Mouse (Mus musculus): ENCODE measurements around the gene Cx3cr1. TPM values are rescaled to one million over a fixed set of nuclear protein-coding genes. Genes with fewer than 3 reads are reported as not detected.
A peak's percentile ranks its signal among the peaks of the same experiment; 100 is the strongest.

The Cx3cr1 gene
- polyA plus RNA-seq, 1 experiment from 2014 or later: 7.0 TPM

DNA sequence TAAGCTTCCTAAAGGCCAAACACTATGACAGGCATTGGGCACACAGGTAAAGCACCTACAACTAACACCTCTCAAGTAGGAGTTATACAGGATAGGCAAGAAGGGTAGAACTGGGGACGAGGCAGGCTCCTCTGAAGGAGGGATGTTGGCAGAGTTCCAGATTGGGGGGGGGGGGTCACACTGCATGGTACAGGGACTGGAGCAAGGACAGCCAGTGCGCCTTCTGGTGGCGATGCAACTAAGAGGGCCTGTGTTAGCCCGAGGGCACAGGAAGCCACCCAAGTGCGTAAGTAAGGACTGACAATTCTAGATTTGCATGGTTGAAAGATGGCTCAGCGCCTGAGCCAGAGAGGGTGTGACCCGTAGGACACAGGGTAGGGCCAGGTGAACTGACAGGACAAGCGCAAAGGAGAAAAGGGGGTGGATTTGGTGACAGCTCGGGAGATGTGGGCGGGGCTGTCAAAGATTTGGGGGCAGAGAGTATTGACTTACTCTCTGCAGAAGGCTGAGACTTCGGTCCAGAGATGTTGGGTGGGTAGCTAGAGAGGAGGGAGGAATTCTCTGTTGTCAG, 87.4 kb downstream of the Cx3cr1 start:
- no peaks in the 10 kb centered on the region for H3K27me3 ChIP-seq (replicated peaks; ENCODE audit: control insufficient read depth, insufficient read depth, low read length)
- ATAC-seq (replicated peaks; ENCODE audit: low FRiP score) (peak; percentile 32), DNase-seq (ENCODE audit: low spot score) (peak; percentile 71)
- 3% methylated on average over 11 of the region's 11 CpGs for WGBS
- H3K4me2 ChIP-seq: peak overlapping the region; percentile 99
- no peaks in the 10 kb centered on the region for H3K36me3 ChIP-seq (ENCODE audit: control insufficient read depth, insufficient read depth, low read length)
- H3K9me3 ChIP-seq (ENCODE audit: control insufficient read depth, low read length): no peaks in the 10 kb centered on the region
- peak overlapping the region; percentile 55 for H3K9ac ChIP-seq (ENCODE audit: low read depth, low read length)
- peak overlapping the region; percentile 77 for H3K4me3 ChIP-seq (ENCODE audit: low read depth, low read length)
- peaks cover 66% of the 10 kb centered on the region for H3K4me1 ChIP-seq (replicated peaks; ENCODE audit: control insufficient read depth, insufficient read depth, low read length)
- peak overlapping the region; percentile 94 for H3K27ac ChIP-seq (ENCODE audit: low read depth, low read length)

DNA sequence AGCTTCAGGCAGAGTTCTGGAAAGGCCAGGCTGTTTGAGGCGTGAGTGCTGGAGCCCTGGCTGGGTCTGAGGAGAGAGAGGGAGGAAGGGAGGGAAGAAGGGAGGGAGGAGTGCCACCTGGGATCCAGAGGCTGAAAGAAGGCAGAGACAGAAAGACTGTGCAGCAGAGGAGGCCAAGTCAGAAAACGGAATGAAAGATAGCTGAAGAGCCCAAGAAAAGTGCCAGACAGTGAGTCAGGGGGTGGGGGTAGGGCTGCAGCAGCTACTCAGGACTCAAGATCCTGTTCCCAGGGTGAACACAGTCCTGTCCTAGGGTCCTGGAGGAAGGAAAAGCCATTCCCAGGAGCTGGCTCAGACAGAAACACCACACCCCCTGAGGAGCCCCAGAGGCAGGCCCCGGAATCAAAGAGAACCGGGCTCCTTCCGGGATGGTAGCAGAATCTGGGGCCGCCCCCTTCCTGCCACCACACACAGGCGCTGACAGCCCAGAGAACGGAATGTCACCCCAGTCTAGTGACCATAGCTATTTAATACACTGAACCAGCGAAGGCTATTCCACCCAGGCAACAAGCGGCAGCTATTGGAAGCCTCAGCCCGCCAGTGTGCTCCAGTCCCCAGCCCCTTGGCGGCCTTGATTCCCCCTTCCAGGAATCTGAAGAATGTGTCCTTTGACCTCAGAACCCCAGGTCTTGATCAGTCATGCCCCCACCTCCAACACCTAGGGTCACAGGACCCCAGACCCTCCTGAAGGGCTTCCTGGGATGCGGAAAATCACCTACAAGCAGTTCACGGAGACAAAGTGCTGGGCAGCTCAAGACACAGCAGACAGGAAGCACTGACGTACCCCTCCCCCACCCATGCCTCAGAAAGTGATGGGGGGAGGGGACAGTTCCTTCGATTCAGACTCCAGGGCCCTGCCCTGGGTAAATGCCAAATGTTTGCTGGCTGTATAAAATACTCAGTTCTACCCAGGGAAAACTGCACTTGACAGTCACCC, 88.2 kb downstream of the Cx3cr1 start:
- DNase-seq (ENCODE audit: low spot score) (peak; percentile 68), ATAC-seq (replicated peaks; ENCODE audit: low FRiP score) (peak; percentile 40)
- peak overlapping the region; percentile 99 for H3K4me2 ChIP-seq
- no peaks in the 10 kb centered on the region for H3K9me3 ChIP-seq (ENCODE audit: control insufficient read depth, low read length)
- 3% methylated on average over 16 of the region's 16 CpGs for WGBS
- no peaks in the 10 kb centered on the region for H3K27me3 ChIP-seq (replicated peaks; ENCODE audit: control insufficient read depth, insufficient read depth, low read length)
- no peaks in the 10 kb centered on the region for H3K36me3 ChIP-seq (ENCODE audit: control insufficient read depth, insufficient read depth, low read length)
- peaks cover 75% of the 10 kb centered on the region for H3K4me1 ChIP-seq (replicated peaks; ENCODE audit: control insufficient read depth, insufficient read depth, low read length)
- H3K9ac ChIP-seq (ENCODE audit: low read depth, low read length): peak overlapping the region; percentile 55
- H3K4me3 ChIP-seq (ENCODE audit: low read depth, low read length): peak overlapping the region; percentile 77
- peak overlapping the region; percentile 94 for H3K27ac ChIP-seq (ENCODE audit: low read depth, low read length)

DNA sequence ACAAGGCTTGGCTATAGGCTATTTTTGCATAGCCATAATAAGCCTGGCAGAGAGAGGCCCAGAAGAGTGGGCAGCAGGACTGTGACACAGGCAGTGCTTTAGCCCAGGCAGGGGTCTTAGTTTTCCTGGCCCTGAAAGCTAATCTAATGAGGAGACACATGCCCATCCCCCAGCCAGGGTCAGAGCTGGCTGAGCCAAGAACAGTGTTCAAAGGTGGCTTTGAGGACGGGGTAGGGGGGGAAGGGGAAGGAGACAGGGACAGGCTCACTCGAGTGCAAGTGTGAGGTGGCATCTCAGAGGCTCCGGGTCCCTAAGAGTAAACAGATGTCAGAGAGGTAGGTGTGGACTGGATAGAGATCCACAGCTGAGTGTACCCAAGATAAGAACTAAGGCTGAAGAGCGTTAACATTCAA, 88.9 kb downstream of the Cx3cr1 start:
- ATAC-seq (replicated peaks; ENCODE audit: low FRiP score) (no peak), DNase-seq (ENCODE audit: low spot score) (no peak)
- Histone ChIP-seq H3K27ac (ENCODE audit: low read depth, low read length) (peak overlapping the region; percentile 94), H3K4me2 (peak overlapping the region; percentile 99), H3K4me1 (replicated peaks; ENCODE audit: control insufficient read depth, insufficient read depth, low read length) (peaks cover 75% of the 10 kb centered on the region), H3K9ac (ENCODE audit: low read depth, low read length) (peak overlapping the region; percentile 55; the same call in 1 of the 2 replicates), H3K9me3 (ENCODE audit: control insufficient read depth, low read length) (no peaks in the 10 kb centered on the region), H3K4me3 (ENCODE audit: low read depth, low read length) (peak overlapping the region; percentile 77), H3K36me3 (ENCODE audit: control insufficient read depth, insufficient read depth, low read length) (no peaks in the 10 kb centered on the region), H3K27me3 (replicated peaks; ENCODE audit: control insufficient read depth, insufficient read depth, low read length) (no peaks in the 10 kb centered on the region)
- 6% methylated on average over 4 of the region's 4 CpGs for whole genome bisulfite sequencing

DNA sequence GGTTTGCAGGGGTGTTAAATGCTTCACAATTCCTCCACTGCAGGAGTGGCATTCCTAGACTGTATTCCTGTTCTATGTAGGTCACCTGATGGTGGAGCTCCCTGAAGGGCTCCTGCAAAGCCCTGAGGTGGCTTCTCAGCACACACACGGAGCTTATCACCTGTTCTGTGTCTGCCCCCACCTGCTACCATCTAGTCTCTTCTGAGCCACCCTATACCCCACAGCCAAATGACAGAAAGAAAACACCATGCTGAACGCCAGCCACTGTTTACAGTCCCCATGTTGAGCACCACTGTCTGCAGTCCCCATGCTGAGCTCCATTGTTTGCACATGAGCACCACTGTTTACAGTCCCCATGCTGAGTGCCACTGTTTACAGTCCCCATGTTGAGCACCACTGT, 89.9 kb downstream of the Cx3cr1 start:
- H3K4me2 ChIP-seq: no peak overlapping the region
- ATAC-seq (replicated peaks; ENCODE audit: low FRiP score): no peak
- peaks cover 72% of the 10 kb centered on the region for H3K4me1 ChIP-seq (replicated peaks; ENCODE audit: control insufficient read depth, insufficient read depth, low read length)
- no peak overlapping the region for H3K27ac ChIP-seq (ENCODE audit: low read depth, low read length)
- no peaks in the 10 kb centered on the region for H3K9me3 ChIP-seq (ENCODE audit: control insufficient read depth, low read length)
- no peak overlapping the region for H3K9ac ChIP-seq (ENCODE audit: low read depth, low read length)
- H3K27me3 ChIP-seq (replicated peaks; ENCODE audit: control insufficient read depth, insufficient read depth, low read length): no peaks in the 10 kb centered on the region
- no peak for DNase-seq (ENCODE audit: low spot score)
- 51% methylated on average over 2 of the region's 2 CpGs for WGBS
- H3K4me3 ChIP-seq (ENCODE audit: low read depth, low read length): no peak overlapping the region
- no peaks in the 10 kb centered on the region for H3K36me3 ChIP-seq (ENCODE audit: control insufficient read depth, insufficient read depth, low read length)

DNA sequence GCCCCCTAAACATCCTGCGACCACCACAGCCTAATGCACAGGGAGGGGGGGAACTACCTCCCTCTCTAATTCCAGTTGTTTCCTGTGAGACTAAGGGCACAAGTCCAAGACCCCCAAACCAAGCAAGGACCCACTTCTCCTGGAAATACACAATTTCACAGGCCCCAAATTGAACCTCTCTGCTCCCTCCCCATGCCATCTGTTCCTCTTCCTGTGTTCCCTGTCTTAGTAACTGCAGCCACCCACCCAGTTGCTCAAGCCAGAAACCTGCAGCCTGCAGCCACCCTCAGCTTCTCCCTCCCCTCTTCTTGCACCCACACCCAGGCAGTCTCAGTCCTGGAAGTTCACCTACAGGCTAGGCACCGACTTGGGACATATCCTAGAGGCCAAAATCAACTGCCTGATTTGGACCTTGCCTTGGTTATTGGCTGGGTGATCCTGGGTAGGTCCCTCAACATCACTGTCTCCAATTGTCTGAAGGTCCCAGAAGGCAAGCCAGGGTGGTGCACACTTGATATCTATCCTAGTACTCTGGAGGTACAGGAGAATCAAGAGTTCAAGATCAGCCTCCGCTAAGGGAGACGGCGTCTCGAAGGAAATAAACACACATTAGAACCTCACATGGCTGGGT, 90.8 kb downstream of the Cx3cr1 start:
- no peak for DNase-seq (ENCODE audit: low spot score)
- H3K9me3 ChIP-seq (ENCODE audit: control insufficient read depth, low read length): no peaks in the 10 kb centered on the region
- H3K9ac ChIP-seq (ENCODE audit: low read depth, low read length): no peak overlapping the region
- ATAC-seq (replicated peaks; ENCODE audit: low FRiP score): no peak
- no peaks in the 10 kb centered on the region for H3K36me3 ChIP-seq (ENCODE audit: control insufficient read depth, insufficient read depth, low read length)
- H3K27ac ChIP-seq (ENCODE audit: low read depth, low read length): no peak overlapping the region; the same call in 1 of the 2 replicates
- 80% methylated on average over 6 of the region's 6 CpGs for WGBS
- no peak overlapping the region for H3K4me2 ChIP-seq
- H3K27me3 ChIP-seq (replicated peaks; ENCODE audit: control insufficient read depth, insufficient read depth, low read length): no peaks in the 10 kb centered on the region
- H3K4me3 ChIP-seq (ENCODE audit: low read depth, low read length): no peak overlapping the region
- H3K4me1 ChIP-seq (replicated peaks; ENCODE audit: control insufficient read depth, insufficient read depth, low read length): peaks cover 64% of the 10 kb centered on the region

DNA sequence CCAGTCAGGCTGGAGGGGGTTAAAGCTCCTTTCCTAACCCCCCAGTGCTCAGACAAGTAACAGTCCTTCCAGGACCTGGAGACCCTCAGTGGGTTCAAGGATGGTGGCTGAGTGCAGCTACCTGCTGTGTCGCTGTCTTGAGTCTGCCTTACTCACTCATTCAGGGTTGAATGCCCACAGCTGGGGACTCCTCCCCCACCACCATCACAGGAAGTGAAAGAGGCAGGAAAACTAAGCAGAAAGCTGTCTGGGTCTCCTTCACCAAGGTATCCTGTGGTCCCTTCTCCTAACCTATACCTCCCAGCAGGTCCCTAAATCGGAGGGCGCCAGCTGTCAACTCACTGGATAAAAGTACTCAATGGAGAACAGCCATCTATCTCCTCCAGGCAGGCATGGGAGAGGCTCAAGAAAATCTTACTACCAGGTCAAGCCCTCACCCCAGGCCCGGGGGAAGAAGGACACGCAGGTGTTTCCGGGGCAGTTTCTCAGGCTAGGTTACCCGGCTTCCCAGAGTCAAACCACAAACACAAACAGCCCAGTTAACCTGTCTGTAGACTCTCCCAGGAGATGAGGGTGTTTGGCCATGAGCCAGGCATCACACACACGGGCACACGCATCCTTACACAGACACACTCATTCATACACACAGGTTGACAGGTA, 91.4 kb downstream of the Cx3cr1 start:
- H3K4me3 ChIP-seq (ENCODE audit: low read depth, low read length): no peak overlapping the region
- H3K9ac ChIP-seq (ENCODE audit: low read depth, low read length): no peak overlapping the region
- H3K27me3 ChIP-seq (replicated peaks; ENCODE audit: control insufficient read depth, insufficient read depth, low read length): no peaks in the 10 kb centered on the region
- H3K27ac ChIP-seq (ENCODE audit: low read depth, low read length): no peak overlapping the region; the same call in 1 of the 2 replicates
- H3K4me1 ChIP-seq (replicated peaks; ENCODE audit: control insufficient read depth, insufficient read depth, low read length): peaks cover 61% of the 10 kb centered on the region
- H3K4me2 ChIP-seq: peak overlapping the region; percentile 42
- 37% methylated on average over 9 of the region's 9 CpGs for WGBS
- no peak for ATAC-seq (replicated peaks; ENCODE audit: low FRiP score)
- DNase-seq (ENCODE audit: low spot score): no peak
- H3K36me3 ChIP-seq (ENCODE audit: control insufficient read depth, insufficient read depth, low read length): no peaks in the 10 kb centered on the region
- H3K9me3 ChIP-seq (ENCODE audit: control insufficient read depth, low read length): no peaks in the 10 kb centered on the region

DNA sequence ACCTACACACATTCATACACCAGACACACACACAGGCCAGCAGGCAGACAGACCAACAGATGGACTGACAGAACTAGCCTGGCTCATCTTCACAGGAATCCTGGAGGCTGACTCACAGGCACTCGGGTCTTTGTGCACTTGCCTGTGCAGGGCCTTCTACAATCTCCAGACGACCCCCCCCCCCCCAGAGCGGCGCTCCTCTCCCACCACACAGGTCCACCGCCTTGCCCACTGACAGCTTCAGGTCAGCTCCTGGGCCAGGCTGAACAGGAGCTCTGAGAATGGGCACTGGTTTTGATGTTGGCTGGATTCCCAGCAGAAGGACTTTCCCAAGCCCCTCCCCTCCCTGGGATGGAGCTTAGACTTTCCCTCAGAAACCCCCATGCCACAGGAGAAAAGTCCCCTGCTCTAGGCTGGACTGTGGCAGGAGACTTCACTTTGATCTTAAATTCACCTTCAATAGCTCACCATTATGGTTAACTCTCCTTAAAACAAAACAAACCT, 92.1 kb downstream of the Cx3cr1 start:
- Histone ChIP-seq H3K9me3 (ENCODE audit: control insufficient read depth, low read length) (no peaks in the 10 kb centered on the region), H3K4me1 (replicated peaks; ENCODE audit: control insufficient read depth, insufficient read depth, low read length) (peaks cover 59% of the 10 kb centered on the region), H3K27me3 (replicated peaks; ENCODE audit: control insufficient read depth, insufficient read depth, low read length) (no peaks in the 10 kb centered on the region), H3K9ac (ENCODE audit: low read depth, low read length) (no peak overlapping the region), H3K4me2 (peak overlapping the region; percentile 42), H3K36me3 (ENCODE audit: control insufficient read depth, insufficient read depth, low read length) (no peaks in the 10 kb centered on the region; the same call in 1 of the 2 replicates), H3K4me3 (ENCODE audit: low read depth, low read length) (no peak overlapping the region), H3K27ac (ENCODE audit: low read depth, low read length) (no peak overlapping the region; the same call in 1 of the 2 replicates)
- DNase-seq (ENCODE audit: low spot score) (no peak), ATAC-seq (replicated peaks; ENCODE audit: low FRiP score) (no peak)
- WGBS: 34% methylated on average over 5 of the region's 5 CpGs
